Mouse (Mus musculus) left cerebral cortex, adult 8-10 months (tissue): Measurements from ENCODE around the gene Pmfbp1. TPM values are rescaled to one million over a fixed set of nuclear protein-coding genes. Genes with fewer than 3 reads are reported as not detected.
A peak's percentile ranks its signal among the peaks of the same experiment; 100 is the strongest.
"Not testable (repeated sequence)": the region's sequence is repeated elsewhere in the genome, so short reads cannot be mapped to it uniquely, and the experiment has no call there.

Experiments used
- DNase-seq, 2 experiments: peaks; one replicate each; pipeline ENCODE4 v3.0.0; 2022; ENCODE audit warnings: low spot score in 2 of 2
- total RNA-seq, 4 experiments: library from RNA; stranded (reverse); gene quantifications; 2 replicates each; pipeline ENCODE4 v1.2.4; 2022

Pmfbp1 gene
- under 1 TPM; 0.11 to 0.40 (median 0.28) TPM for total RNA-seq

GRCm38 (mm10) chr8:109493727-109494126 is at the start of gene Pmfbp1:
Gene Pmfbp1, plus strand, starts transcription at chr8:109494027.
- DNase-seq = no peak

- not testable (repeated sequence) for DNase-seq
Measured at GRCm38 (mm10) chr8:109446896-109447295, 46.9 kb upstream of the Pmfbp1 start.

DNA sequence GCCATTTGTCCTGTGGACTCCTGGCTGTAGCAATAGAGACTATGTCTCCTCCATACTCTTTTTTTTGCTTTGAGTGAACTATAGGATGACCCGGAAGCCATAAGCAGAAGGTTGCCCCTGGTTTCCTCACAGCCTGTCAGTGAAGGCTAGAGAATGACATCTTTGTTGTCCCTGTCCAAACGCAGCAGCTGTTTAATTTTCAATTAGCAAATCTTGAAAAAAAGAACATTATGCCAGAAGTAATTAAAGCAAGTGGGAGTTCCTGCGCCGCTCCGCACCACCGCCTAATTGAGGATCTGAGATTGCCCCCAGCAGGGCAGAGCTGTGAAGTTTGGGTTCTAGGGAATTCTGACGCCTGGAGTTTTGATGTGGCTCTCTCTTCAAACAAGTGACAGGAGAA is 42.8 kb upstream of the Pmfbp1 start:
- DNase-seq = no peak

GRCm38 (mm10) chr8:109455113-109455512 is 38.7 kb upstream of the Pmfbp1 start:
- no peak for DNase-seq

DNA sequence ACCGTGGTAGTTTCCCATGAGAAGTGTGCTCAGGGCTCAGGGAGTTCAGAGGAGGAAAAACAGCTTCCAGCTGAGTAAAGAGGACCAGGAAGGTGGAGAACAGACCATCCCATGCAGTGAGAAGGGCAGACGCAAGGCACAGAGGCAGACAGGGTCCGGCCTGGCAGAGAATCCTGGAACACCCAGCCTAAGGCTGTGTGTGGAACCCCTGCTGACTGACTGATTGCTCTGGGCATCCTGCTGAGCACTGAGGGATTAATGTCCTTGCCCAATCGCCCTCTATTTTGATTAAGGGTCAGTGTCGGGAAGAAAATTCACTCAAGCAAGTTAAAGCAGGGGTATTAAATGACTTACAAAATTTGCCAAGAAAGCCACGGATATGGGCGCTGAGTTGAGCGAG is 36.4 kb upstream of the Pmfbp1 start:
- no peak for DNase-seq

DNA sequence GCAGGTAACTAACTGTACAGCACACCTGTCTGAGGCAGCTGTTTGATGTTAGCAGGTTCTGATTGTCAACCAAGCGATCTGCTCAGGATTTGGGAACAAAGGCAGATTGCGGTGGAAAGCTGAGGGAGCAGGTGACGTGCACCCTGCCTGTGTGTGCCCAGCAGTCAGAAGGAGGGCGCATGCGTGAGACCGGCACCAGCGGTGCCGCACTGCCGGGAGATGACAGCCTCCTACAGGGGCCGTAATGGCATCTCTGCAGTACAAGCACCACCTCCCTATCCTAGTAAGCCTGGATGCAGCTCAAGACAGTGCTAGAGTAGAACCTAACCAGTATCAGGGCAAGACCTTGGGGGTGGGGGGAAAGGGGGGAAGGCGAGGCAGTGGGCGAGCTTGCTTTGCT is 35.2 kb upstream of the Pmfbp1 start:
- DNase-seq = peak in 1 of 2 experiments; percentile 50

- no peak for DNase-seq
Measured at GRCm38 (mm10) chr8:109463075-109463474, 30.8 kb upstream of the Pmfbp1 start.

- DNase-seq = no peak
Measured at GRCm38 (mm10) chr8:109463677-109464313, 30.0 kb upstream of the Pmfbp1 start.

GRCm38 (mm10) chr8:109464451-109464891 is 29.4 kb upstream of the Pmfbp1 start:
- DNase-seq = peak; percentile 46 to 55

DNA sequence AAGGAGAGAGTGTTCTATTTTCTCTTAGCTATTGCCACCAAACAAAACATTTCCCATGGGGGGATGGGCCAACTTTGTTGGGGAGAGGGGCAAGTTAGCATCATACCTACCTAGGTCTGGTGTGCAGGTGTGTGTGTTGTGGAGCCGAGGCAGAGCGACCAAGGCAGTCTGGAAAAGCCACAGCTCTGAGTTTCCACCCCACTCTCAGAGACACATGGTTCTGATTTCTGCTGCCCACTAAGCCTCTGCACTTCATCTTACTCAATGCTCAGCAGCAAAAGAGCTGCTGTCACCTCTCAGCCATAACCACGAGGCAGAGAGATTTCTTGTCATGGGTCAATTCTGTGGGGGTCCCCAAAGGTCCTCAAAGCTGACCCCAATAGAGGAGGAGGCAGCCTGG is 28.8 kb upstream of the Pmfbp1 start:
- DNase-seq = no peak

DNA sequence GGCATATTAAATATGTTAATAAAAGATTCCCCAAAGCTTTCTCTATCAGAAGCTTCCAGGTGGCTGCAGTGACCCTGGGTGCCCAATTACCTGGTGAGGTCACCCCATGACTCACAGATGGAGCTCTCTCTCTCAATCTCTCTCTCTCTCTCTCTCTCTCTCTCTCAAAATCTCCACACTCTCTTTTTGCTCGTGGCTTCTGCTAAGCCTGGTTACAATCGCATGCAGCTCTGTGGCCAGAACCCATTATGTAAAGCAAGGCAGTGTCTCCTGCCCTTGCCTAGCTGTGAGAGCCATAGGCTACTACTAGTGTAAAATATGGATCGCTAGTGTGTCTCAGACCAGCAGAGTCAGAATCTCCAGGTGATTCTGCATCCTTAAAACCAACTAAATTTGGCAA is 28.1 kb upstream of the Pmfbp1 start:
- DNase-seq = no peak

GRCm38 (mm10) chr8:109467516-109467915 is 26.3 kb upstream of the Pmfbp1 start:
- no peak for DNase-seq

DNA sequence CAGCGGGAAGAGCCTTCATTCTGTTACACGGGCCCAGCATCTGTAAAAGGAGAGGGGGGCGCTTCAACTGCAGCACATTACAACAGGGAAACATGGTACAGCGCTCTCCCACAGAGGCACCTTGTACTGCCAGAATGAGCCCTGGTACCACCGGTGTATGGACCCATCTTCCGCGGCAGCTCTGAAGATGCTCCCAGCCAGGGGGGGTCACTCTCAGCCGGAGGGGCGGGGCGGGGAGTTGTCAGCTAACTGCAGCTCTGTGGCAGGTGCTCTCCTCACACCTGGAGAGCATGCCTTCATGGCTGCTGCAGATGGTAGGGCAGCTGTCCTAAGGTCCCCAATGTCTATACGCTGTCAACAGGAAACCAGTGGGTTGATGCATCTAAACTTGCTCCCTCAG is 25.7 kb upstream of the Pmfbp1 start:
- DNase-seq = no peak

- no peak for DNase-seq
Measured at GRCm38 (mm10) chr8:109471876-109472275, 22.0 kb upstream of the Pmfbp1 start.

- DNase-seq = no peak
Measured at GRCm38 (mm10) chr8:109472400-109472799, 21.4 kb upstream of the Pmfbp1 start.

DNA sequence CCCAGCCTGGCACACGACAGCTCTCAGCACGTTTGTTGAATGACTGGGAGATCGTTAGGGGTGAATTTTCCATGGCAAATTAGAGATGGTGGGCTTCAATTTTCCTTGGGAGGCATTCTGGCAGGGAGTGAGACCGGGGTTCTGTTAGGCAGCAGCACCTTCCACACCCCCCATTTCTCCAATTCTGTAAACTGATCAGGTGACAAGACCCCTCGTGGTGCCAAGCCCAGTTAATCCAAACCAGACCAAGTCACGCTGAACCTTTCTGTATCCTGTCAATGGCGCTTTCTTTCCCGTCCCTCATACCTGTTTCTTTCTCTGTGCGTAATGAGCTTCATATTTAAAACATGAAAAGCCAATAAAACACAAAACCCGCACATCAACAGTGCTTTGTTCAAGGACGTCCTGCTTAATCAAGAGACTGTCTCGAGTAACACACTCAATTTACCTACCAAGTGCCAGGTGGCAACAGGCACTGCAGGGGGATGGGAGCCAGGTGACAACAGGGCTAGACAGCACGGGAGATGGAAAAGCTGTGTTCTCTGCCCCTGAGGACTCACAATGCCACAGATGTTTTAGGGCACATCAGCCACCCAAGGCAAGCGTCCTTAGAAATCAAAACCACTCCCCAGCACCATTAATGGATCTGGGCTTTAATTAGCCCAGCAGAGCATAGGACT is 19.2 kb upstream of the Pmfbp1 start:
- no peak for DNase-seq

DNA sequence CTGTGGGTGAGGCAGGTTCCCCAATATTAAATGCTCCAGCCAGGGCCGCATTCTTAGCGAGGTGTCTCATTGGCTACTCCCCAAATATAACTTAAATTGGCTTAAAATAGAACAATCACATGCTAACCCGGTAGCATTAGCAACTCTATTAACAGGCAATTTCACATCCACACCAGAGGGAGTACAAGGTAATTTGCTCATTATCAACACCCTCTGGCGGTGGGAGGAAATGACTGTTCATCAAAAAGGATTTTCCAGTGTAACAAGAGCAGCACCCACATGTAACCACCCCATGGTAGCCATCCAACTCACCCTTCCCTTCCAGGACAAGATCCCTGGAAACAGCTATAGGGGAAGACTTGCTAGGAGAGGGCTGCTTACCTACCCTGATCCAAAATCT is 18.4 kb upstream of the Pmfbp1 start:
- DNase-seq = no peak

DNA sequence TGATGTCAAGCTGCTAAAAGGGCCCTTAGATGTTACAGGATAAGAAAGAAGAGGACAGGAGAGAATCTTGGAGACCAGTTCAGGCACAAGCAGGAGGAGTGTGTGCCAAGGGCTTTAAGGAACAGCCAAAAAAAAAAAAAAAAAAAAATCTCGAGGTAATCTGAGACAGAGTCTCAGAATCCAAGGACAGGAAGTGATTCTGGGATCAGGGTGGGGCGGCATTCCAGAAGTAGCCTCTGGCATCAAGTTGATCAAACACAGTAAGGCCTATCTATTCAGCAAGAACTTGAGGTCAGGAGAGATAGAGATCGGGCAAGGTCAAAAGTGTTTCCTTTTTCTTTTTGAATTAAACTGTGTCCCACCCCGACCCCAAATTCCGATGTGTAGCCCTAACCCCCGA is 15.2 kb upstream of the Pmfbp1 start:
- DNase-seq = no peak

GRCm38 (mm10) chr8:109484741-109485140 is 9.1 kb upstream of the Pmfbp1 start:
- DNase-seq = no peak

GRCm38 (mm10) chr8:109485530-109485929 is 8.3 kb upstream of the Pmfbp1 start:
- DNase-seq = no peak

DNA sequence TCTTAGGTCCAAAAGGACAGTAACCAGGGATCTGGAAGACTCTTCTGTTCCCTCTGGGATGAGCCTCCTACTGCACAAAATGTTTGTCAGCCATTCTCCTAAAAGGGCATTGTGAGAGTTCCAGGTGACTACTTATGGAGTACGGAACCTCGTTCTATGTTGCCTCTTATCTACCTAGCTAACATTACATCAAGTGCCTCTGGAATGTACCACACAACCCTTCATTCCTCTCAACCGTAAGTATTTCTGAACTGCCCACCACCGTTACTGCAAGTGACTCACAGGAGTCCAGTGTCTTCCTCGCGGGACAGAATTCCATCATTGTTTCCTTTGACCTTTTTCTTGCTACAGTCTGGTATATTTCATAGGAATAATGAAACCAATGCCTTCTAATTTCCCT is 1.0 kb upstream of the Pmfbp1 start:
- no peak for DNase-seq

GRCm38 (mm10) chr8:109494601-109495000 is 774 bp downstream of the Pmfbp1 start:
- DNase-seq = no peak

DNA sequence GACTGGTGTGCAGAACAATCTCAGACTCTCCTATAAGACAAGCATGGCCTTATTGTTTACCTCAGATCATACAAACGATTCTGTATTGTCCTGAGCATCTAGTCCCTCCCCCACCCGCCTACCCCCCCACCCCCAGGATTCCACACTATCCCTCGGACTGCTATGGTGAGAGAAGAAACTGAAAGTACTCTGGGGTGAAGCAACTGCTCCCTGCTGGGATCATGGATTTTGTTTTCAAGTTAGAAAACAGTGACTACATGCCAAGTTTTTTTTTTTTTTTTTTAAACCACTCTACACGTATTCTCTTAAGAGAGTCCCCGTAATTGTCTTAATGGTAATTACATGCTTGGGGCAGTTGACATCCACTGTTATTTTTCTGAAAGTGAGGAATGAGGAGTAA is 3.6 kb downstream of the Pmfbp1 start:
- no peak for DNase-seq
